Mouse (Mus musculus): ENCODE results near the gene Caln1. TPM values are rescaled to one million over a fixed set of nuclear protein-coding genes. Genes with fewer than 3 reads are reported as not detected.

Caln1 gene
- total RNA-seq, 2 experiments from 2014 or later, result 0.06 TPM; not detected in 1

DNA sequence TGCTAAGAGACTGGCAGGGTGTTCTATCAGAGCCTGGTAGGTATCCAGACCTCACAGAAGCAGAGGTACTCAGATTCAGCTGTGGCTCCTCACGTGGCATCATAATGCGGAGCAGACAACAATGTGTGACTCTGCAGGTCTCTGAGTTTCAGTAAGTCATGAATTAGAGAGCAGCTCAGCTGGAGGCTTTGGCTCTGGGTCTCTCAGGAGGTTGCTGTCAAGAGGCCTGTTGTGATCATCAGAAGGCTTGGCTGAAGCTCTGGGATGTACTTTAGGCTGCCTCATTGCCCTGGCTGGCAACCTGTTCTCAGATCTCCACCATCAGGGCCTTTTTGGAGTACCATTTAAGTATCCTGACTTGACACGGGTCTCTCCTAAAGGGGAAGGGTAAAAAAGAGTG lies 303.8 kb downstream of the Caln1 start:
- intact Hi-C loops (cut with DNase I), result no loop called here

GRCm38 (mm10) chr5:130677895-130678294 lies 308.6 kb downstream of the Caln1 start:
- DNase-seq (ENCODE audit: low spot score), result no peak
- intact Hi-C loops (cut with DNase I), result no loop called here

More for the DNA sequence above, 303.8 kb downstream of the Caln1 start:
- no peak for DNase-seq (ENCODE audit: low spot score)

- DNase-seq (ENCODE audit: low spot score), result no peak
- intact Hi-C loops (cut with DNase I), result no loop called here
These were observed 316.8 kb downstream of the Caln1 start for GRCm38 (mm10) chr5:130685911-130686658.

- intact Hi-C loops (cut with DNase I), result no loop called here
- DNase-seq (ENCODE audit: low spot score), result no peak
These were observed 319.3 kb downstream of the Caln1 start for GRCm38 (mm10) chr5:130688385-130689138.

DNA sequence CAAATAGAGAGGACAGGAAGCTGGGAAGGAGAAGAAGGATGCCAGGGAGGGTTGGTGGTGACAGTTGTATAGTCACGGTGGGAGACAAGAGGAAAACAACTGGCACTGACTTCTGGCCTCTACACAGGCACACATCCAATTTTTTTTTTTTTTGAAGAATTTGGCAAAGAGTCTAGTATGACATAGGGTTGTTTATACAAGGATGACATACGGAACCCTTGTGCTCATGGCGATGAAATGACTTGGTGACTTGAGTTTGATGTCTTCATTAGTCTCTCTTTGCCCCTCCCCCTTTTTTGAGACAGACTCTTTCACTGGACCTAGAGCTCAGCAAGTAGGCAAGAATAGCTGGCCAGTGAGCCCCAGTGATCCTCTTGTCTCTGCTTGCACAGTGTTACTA lies 322.1 kb downstream of the Caln1 start:
- intact Hi-C loops (cut with DNase I), result no loop called here
- no peak for DNase-seq (ENCODE audit: low spot score)

DNA sequence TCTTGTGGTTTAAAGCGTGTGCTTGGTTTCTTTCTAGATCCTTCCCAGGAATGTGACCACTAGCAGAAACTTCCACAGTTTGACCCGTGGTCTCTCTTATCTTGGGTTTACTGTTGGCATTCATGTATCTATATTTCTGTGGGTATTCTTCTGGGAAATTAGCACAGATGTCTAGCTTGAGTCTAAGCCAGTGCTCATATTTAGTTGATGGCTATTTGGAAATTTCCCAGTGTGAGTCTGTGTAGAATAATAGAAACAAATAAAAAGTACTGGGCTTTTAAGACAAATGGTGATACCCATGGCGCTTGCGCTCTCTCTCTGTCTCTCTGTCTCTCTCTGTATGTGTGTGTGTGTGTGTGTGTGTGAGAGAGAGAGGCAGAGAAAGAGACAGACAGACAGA lies 330.2 kb downstream of the Caln1 start:
- intact Hi-C loops (cut with DNase I), result no loop called here
- no peak for DNase-seq (ENCODE audit: low spot score)

- DNase-seq (ENCODE audit: low spot score), result no peak
- intact Hi-C loops (cut with DNase I), result no loop called here
These were observed 332.5 kb downstream of the Caln1 start for GRCm38 (mm10) chr5:130701777-130702176.

DNA sequence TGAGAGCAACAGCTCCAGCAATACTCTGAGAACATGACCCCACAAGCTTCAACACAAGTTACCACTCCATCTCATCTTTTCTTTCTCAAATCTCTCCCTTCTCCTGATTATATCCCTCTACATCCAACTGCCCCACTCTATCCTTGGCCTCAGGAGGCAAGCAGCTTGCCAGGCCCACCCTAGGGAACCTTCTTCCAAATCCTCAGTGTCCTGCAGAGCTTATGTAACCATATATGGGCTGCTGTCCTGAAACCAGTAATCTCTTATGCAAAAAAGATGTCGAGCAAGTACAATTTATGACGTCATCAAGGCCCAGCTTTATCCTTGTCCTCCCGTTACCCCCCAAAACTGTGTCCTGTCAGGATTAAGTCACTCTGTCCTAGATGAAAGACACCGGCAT lies 333.1 kb downstream of the Caln1 start:
- intact Hi-C loops (cut with DNase I), result no loop called here
- DNase-seq (ENCODE audit: low spot score), result no peak

DNA sequence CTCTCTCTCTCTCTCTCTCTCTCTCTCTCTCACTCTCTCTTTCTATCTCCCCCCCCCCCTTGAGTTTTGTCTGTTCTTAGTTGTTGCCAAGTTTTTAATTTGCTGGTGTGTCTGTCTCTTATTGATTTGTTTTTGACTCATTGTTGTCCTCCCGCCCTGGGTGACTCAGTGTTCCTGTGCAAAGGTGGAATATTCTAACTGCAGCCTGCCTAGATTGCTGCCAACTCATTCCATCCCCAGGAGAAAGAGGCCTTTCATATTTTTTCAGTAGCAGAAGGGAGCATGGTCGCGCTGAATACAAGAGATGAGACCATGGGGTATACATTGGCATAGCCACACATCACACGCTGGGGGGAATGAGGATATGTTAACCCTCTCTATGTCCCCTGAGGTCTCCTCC lies 335.6 kb downstream of the Caln1 start:
- DNase-seq (ENCODE audit: low spot score), result no peak

DNA sequence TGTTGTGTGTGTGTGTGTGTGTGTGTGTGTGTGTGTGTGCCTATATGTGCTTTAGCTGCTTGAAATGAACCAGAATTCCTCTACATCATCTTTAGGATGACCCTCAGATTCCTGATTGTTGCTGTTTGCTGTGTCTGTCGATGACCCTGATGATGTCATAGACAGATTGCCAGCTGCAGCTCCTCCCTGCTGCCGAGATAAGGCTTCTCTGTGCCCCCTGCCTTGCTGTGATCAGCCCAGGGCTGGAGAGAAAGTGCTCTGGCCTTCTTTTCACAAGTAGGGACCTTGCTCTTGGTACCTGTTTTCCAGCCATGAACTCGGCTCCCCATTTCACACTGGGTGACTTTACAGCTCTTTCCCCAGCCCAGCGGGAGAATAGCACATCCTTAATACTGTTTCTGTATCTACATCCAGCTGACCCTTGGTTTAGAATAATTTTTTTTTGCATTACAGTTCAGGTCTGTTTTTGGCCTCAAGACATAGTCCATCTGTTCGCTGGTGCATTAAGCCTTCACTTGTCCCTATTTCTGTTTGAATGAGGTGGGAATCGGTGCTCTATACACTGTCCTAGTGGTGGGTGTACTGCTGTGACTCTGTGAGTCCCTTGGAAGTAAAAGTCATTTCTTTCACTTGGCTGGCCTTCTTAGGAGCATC lies 337.1 kb downstream of the Caln1 start:
- intact Hi-C loops (cut with DNase I), result no loop called here
- DNase-seq (ENCODE audit: low spot score), result no peak

More for the DNA sequence above, 335.6 kb downstream of the Caln1 start:
- intact Hi-C loops (cut with DNase I), result no loop called here

DNA sequence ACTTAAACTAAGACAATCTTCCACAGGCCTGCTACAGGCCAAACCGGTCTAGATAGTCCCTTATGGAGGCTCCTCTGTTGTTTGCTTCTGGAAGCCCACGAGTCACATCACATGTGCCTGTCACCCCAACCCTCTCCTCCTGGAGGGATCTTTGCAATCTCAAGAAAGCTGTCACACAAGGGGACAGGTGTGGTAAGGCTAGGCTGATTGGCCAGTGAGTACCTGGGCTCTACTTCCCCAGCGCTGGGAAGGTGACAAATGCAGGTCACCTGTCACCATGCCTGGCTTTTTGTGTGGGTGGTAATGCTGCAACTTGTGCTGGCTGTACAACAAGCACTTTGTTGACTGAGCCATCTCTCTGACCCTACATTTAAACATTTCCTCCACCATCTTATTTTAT lies 338.5 kb downstream of the Caln1 start:
- intact Hi-C loops (cut with DNase I), result no loop called here
- DNase-seq (ENCODE audit: low spot score), result no peak

- intact Hi-C loops (cut with DNase I), result no loop called here
- DNase-seq (ENCODE audit: low spot score), result no peak
These were observed 339.4 kb downstream of the Caln1 start for GRCm38 (mm10) chr5:130708616-130709015.

- no peak for DNase-seq (ENCODE audit: low spot score)
- intact Hi-C loops (cut with DNase I), result no loop called here
These were observed 342.4 kb downstream of the Caln1 start for GRCm38 (mm10) chr5:130711643-130712042.

DNA sequence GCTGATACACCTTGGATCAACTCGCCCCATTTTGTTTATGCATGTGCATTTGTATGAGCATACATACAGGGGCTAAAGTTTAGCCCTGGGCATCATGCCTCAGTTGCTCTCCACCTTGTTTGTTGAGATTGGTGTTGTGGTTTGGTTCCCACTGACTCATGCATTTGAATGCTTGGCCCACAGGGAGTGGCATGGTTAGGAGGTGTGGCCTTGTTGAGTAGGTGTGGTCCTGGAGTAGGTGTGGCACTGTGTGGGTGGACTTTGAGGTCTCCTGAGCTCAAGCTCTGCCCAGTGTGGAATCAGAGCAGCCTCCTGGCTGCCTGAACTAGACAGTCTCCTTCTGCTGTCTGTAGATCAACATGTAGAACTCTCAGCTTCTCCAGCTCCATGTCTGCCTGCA lies 343.0 kb downstream of the Caln1 start:
- intact Hi-C loops (cut with DNase I), result no loop called here

GRCm38 (mm10) chr5:130715181-130715580 lies 345.9 kb downstream of the Caln1 start:
- no peak for DNase-seq (ENCODE audit: low spot score)
- intact Hi-C loops (cut with DNase I), result no loop called here

More for the DNA sequence above, 343.0 kb downstream of the Caln1 start:
- no peak for DNase-seq (ENCODE audit: low spot score)

DNA sequence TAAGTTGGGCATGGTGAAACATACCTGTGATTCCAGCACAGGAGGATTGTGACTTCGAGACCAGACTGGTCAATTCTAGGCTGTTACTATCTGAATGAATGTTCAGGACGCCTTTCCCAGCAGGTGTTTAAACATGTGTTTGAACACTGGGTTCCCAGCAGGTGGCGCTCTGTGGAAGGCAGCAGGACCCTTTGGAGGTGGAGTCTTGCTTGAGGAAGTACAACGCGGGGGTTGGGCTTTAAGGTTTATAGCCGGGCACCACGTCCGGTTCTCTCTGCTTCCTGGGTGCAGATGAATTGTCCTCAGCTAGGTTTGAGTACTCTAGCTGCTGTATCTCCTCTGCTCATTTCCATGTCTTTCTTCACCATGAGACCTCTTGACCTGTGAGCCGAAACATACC lies 349.1 kb downstream of the Caln1 start:
- intact Hi-C loops (cut with DNase I), result no loop called here
- DNase-seq (ENCODE audit: low spot score), result no peak

GRCm38 (mm10) chr5:130742171-130742570 lies 372.9 kb downstream of the Caln1 start:
- no peak for DNase-seq (ENCODE audit: low spot score)
- intact Hi-C loops (cut with DNase I), result no loop called here

DNA sequence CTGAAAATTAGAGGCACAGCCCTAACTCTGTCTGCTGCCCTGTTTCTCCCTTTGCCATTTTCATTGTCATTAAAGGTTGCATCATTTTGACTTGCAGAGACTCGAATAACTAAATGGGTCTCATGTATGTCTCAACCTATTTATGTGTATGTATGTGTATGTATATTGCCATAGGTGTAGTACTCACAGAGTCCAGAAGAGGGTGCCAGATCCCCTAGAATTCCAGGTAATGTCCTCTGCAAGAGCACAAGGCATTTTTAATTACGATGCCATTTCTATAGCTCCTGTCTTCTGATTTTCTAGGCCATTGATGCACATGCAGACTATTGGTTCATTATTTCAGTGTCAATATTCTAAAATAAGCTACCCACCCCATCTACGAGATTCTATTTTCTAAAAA lies 388.3 kb downstream of the Caln1 start:
- intact Hi-C loops (cut with DNase I), result no loop called here
- DNase-seq (ENCODE audit: low spot score), result no peak

DNA sequence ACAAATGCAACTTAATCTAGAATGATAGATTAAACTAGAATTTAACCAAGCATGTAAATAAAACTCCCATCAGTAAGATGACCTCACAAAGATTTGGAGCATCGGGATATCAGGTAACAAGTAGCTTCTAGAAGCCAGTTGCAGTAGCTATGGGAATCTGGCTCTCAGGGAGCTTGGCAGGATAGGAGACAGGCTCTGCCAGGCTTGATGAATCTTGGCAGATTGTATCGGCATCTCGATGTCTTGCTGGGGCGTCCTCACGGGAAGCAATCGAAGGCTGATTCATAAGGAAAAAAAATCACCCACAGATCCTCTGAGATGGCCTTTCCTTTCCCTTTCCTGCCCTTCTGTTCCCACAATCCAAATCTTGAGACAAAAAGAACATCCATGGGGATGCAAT lies 396.5 kb downstream of the Caln1 start:
- intact Hi-C loops (cut with DNase I), result no loop called here
- DNase-seq (ENCODE audit: low spot score), result no peak

DNA sequence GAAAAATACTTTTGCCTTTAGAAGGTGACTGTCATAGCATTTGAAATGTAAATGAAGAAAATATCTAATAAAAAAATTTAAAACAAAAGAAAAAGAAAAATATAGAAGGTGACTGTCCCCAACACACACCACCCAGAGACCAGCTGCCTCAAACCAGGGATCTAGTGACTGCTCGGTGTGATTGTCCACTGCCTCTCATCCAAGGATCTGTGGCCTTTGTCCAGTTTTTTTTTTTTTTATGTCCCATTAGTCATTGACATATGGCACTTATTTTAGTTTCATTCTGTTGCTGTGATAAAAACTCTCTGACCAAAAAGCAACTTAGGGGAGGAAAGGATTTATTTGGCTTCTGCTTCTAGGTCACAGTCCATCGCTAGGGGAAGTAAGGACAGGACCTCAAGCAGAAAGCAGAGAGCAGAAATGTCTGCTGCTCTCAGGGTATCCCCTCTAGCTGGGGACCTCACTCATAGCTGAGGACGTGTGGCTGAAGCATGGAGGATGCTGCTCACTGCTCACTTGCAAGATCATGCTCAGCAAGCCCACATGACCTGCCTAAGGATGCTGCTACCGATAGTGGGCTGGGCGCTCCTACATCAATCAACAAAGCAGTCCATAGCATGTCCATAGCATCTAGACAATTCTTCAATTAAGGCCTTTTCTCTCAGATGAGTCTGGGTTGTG lies 401.9 kb downstream of the Caln1 start:
- no peak for DNase-seq (ENCODE audit: low spot score)
- intact Hi-C loops (cut with DNase I), result no loop called here
